Mouse (Mus musculus) neural tube, embryonic 14.5 days (tissue): Measurements from ENCODE around the gene Rin3. TPM values are rescaled to one million over a fixed set of nuclear protein-coding genes. Genes with fewer than 3 reads are reported as not detected.
"Not testable (repeated sequence)": the region's sequence is repeated elsewhere in the genome, so short reads cannot be mapped to it uniquely, and the experiment has no call there.

Experiments
- ATAC-seq: fragments of 200-750 bp; cut with Nextera tagmentation; 2 replicates; pipeline ENCODE4 v1.8.0; 2017; ENCODE audit warnings: low read depth, mild to moderate bottlenecking, moderate TSS enrichment, moderate library complexity
- H3K27ac ChIP-seq: fragments of 300-500 bp; sonication (generic); 2 replicates; pipeline ENCODE4 v1.5.1; 2014; ENCODE audit warnings: low read depth, mild to moderate bottlenecking, control low read depth, low read length, moderate library complexity, mixed read lengths
- H3K27me3 ChIP-seq: fragments of 300-500 bp; sonication (generic); 2 replicates; pipeline ENCODE4 v1.6.1; 2014; ENCODE audit warnings: low read length; ENCODE audit not compliant: control insufficient read depth, insufficient read depth
- H3K36me3 ChIP-seq: fragments of 300-500 bp; sonication (generic); 2 replicates; pipeline ENCODE4 v1.6.1; 2014; ENCODE audit warnings: low read length, mixed read lengths; ENCODE audit not compliant: control insufficient read depth, insufficient read depth
- H3K4me1 ChIP-seq: fragments of 300-500 bp; sonication (generic); 2 replicates; pipeline ENCODE4 v1.6.1; 2014; ENCODE audit warnings: low read length; ENCODE audit not compliant: control insufficient read depth, insufficient read depth
- H3K4me2 ChIP-seq: fragments of 300-500 bp; sonication (generic); 2 replicates; pipeline ENCODE4 v1.6.1; 2014; ENCODE audit warnings: mild to moderate bottlenecking, low read depth, low read length, control low read depth
- H3K4me3 ChIP-seq: fragments of 300-500 bp; sonication (generic); 2 replicates; pipeline ENCODE4 v1.5.1; 2014; ENCODE audit warnings: low read depth, low read length, control low read depth, mixed read lengths
- H3K9ac ChIP-seq: fragments of 300-500 bp; sonication (generic); replicated peaks from 2 replicates; pipeline ENCODE4 v1.6.1; 2014; ENCODE audit warnings: low read depth, mild to moderate bottlenecking, control low read depth, low read length, mixed read lengths
- H3K9me3 ChIP-seq: fragments of 300-500 bp; sonication (generic); 2 replicates; pipeline ENCODE4 v1.6.1; 2016; ENCODE audit warnings: low read length; ENCODE audit not compliant: control insufficient read depth
- WGBS: fragments of 180-500 bp; shearing (Covaris S2); extraction: QIAGEN DNeasy Blood & Tissue Kit; methylation state at CpG from one replicate; pipeline ENCODE4 v1.1.7; 2014; 5-methylcytosine and 5-hydroxymethylcytosine counted together
- polyA plus RNA-seq: library from polyadenylated mRNA; unstranded; fragments of >200 nt; fragmentation: Nextera tagmentation; extraction: Ambion mirVana; gene quantifications from 2 replicates; pipeline ENCODE4 v1.2.1, GENCODE M21; 2014

Rin3 gene
- polyA plus RNA-seq, 1 experiment from 2014 or later: 0.95 TPM

DNA sequence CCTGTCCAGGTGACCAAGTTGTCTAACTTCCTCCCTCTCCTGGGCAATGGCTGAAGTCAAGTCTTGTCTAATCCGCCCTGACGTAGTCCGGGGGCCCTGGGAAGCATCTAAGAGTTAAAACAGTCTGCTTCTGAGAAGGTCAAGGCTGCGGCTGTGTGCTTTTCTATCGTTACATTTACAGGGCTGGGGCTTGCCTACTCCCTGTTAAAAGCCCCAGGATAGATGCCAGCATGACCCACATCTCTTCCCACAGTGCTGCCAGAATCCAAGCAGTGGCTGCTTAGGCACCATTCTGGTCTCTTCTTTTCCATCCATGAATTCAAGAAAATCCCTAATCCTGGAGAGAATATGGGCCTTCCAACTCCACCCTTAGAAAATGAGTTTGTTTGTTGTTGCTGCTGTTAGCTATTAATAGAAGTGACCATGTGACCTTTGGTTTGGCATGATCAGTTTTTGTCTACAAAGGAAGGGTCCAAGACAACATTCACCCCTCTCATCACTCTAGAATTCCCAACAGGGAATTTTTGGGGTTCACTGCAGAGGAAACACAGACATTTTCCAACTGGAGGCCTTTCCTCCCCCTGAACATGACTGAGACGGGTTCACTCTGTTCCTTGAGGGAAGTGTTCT lies 12.0 kb upstream of the Rin3 start:
- no peak for ATAC-seq
- WGBS: 87% methylated on average over 6 of the region's 6 CpGs
- H3K9me3 ChIP-seq: no peaks in the 10 kb centered on the region
- H3K4me2 ChIP-seq: no peak overlapping the region
- no peak overlapping the region for H3K4me3 ChIP-seq
- no peaks in the 10 kb centered on the region for H3K36me3 ChIP-seq
- no peaks in the 10 kb centered on the region for H3K4me1 ChIP-seq
- no peak overlapping the region for H3K27ac ChIP-seq
- no peaks in the 10 kb centered on the region for H3K27me3 ChIP-seq
- no peak overlapping the region for H3K9ac ChIP-seq

- H3K4me1 ChIP-seq: no peaks in the 10 kb centered on the region
- no peaks in the 10 kb centered on the region for H3K9me3 ChIP-seq
- no peaks in the 10 kb centered on the region for H3K27me3 ChIP-seq
- ATAC-seq: no peak
- no peak overlapping the region for H3K4me3 ChIP-seq
- H3K4me2 ChIP-seq: no peak overlapping the region
- H3K36me3 ChIP-seq: no peaks in the 10 kb centered on the region
- no peak overlapping the region for H3K9ac ChIP-seq
- H3K27ac ChIP-seq: no peak overlapping the region
- 75% methylated on average over 4 of the region's 4 CpGs for WGBS
Observed at GRCm38 (mm10) chr12:102271447-102271846, 11.4 kb upstream of the Rin3 start.

DNA sequence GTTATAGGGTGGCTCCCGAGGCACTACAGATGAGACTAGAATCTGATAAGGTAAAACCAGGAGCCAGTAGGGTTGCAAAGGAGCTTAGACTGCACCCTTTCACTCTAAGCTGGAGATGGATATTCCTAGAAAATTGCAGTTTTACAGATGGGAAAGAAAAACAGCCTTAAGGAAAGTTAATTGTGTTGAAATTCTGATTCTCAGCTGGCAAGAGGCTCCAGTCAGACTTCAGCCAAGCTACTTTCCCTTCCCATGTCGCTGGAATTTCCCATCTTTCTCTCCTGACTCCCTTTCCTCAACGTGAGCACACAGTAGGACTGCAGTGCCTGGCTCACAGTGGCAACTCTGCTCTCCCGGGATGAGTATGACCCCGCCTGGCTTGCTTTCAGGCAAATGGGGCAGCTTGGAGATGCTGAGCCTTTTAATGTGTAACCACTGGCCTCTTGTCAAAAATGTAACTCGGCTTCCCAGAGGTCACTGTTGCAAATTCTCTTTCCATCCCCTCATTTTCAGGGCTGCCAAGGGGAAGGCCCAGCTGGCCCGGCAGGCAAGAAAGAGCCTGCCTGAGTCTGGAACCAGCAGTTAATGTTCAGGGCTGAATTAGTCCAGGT lies 6.9 kb upstream of the Rin3 start:
- Histone ChIP-seq H3K4me2 (no peak overlapping the region), H3K4me1 (no peaks in the 10 kb centered on the region), H3K36me3 (no peaks in the 10 kb centered on the region), H3K9ac (no peak overlapping the region), H3K9me3 (no peaks in the 10 kb centered on the region), H3K27me3 (no peaks in the 10 kb centered on the region), H3K4me3 (no peak overlapping the region), H3K27ac (no peak overlapping the region)
- 61% methylated on average over 7 of the region's 7 CpGs for WGBS
- ATAC-seq: no peak

- H3K4me1 ChIP-seq, ATAC-seq, H3K9ac ChIP-seq, H3K36me3 ChIP-seq, H3K27ac ChIP-seq, H3K4me2 ChIP-seq, H3K9me3 ChIP-seq, H3K27me3 ChIP-seq, H3K4me3 ChIP-seq: not testable (repeated sequence)
- WGBS: 69% methylated on average over 4 of the region's 4 CpGs
Observed at GRCm38 (mm10) chr12:102280290-102280689, 2.6 kb upstream of the Rin3 start.

DNA sequence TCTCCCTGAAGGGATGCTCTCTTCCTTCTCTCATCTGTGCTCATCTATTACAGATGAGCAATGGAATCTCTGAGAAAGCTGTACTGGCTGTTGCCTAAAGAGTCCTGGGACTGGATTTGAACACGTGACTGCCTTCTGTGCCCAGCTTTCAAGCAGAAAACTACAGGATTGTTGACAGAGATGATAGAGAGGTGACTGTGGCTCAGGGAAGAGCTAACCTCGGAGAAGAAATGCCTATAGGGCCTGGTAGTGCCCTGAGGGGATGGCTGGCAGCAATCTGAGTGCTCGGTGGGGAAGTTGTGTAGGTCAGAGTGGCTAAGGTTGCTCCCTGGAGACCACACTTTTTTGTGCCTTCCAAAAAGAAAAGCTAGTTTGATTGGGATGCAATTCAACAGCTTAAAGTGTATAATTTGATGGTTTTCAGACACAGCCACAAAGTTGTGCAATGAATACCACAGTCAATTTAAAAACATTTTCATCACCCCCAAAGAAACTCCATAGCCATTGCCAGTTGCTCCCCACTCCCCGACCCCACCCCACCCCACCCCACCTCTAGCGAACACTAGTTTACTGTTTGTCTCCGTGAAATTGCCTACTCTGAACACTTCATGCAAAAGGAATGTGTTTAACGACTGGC lies 1.9 kb upstream of the Rin3 start:
- no peaks in the 10 kb centered on the region for H3K9me3 ChIP-seq
- no peak overlapping the region for H3K27ac ChIP-seq
- H3K4me3 ChIP-seq: no peak overlapping the region
- ATAC-seq: no peak
- 41% methylated on average over 7 of the region's 7 CpGs for WGBS
- H3K4me1 ChIP-seq: peaks cover 5% of the 10 kb centered on the region; the same call in 1 of the 2 replicates
- no peaks in the 10 kb centered on the region for H3K27me3 ChIP-seq
- H3K36me3 ChIP-seq: no peaks in the 10 kb centered on the region
- no peak overlapping the region for H3K9ac ChIP-seq
- H3K4me2 ChIP-seq: no peak overlapping the region

DNA sequence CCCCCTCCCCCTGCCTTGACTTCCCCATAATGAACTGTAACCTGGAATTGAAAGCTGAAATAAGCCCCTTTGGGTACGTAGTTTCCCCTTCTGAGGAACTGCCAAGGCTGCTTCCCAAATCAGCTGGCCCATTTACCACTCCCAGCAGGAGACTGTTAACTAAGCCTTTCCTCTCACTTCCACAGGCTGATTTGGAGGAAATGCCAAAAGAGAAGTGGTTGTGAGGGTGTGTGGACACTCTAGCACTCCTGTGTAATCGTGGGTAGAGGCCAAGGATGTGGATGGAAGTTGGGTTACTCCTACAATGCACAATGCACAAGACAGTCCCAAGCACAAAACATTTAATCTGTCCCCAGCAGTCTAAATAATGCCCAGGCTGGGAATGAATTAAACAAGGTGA lies 722 bp upstream of the Rin3 start:
- WGBS: 58% methylated on average over 2 of the region's 2 CpGs
- Histone ChIP-seq H3K9me3 (no peaks in the 10 kb centered on the region), H3K36me3 (no peaks in the 10 kb centered on the region), H3K27me3 (no peaks in the 10 kb centered on the region), H3K4me3 (0 out of 2 replicates have a peak overlapping the region, but pooled peaks have one; percentile 52), H3K4me2 (peak overlapping the region; percentile 98; the same call in 1 of the 2 replicates), H3K27ac (no peak overlapping the region), H3K9ac (no peak overlapping the region), H3K4me1 (peaks cover 8% of the 10 kb centered on the region)
- no peak for ATAC-seq

DNA sequence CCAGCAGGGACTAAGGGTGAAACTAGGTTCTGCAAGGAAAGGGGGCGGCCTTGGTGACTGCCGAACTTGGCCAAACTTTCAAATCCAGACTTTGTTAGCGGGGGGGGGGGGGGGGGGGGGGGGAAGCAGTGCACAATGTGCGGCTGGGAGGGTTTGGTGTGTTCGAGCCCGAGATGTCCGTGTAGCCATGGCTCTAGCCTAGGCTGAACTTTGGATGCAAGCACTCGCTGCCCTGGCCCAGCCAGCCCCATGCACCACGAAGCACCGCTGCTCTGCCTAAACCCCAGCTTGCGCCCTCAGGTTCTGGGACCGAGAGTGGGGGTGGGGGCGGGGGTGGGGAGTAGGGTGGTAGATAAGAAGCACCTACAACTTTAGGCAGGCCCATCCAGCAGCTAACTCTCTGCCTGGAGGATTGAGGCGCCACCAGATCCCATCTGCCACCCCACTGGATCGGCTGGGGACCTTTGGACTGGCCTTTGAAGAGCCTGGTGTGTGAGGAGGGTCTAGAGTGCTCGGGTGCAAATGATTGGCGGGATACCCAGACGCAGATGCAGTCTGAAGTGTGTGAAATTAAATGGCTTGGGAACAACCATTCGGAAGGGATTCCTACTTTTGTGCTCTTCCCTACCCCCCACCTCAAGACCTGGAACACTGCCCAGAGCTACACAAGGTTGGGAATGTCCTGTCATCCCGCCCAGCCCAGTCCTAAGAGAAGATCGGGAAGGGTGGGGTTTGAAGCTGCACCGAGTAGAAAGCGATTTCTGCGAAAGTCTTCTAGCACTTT lies 827 bp downstream of the Rin3 start:
- 8% methylated on average over 23 of the region's 24 CpGs for WGBS
- H3K4me2 ChIP-seq: peak overlapping the region; percentile 98
- ATAC-seq: peak; percentile 74
- peaks cover 8% of the 10 kb centered on the region for H3K4me1 ChIP-seq
- peak overlapping the region; percentile 50 for H3K27ac ChIP-seq
- H3K36me3 ChIP-seq: no peaks in the 10 kb centered on the region
- H3K27me3 ChIP-seq: no peaks in the 10 kb centered on the region
- H3K9me3 ChIP-seq: no peaks in the 10 kb centered on the region
- peak overlapping the region; percentile 52 for H3K4me3 ChIP-seq
- H3K9ac ChIP-seq: peak overlapping the region; percentile 59

GRCm38 (mm10) chr12:102284267-102284610 lies 1.4 kb downstream of the Rin3 start:
- Histone ChIP-seq H3K4me2 (peak overlapping the region; percentile 98; the same call in 1 of the 2 replicates), H3K9me3 (no peaks in the 10 kb centered on the region), H3K4me1 (peaks cover 8% of the 10 kb centered on the region), H3K36me3 (no peaks in the 10 kb centered on the region), H3K27ac (no peak overlapping the region), H3K9ac (no peak overlapping the region), H3K4me3 (no peak overlapping the region), H3K27me3 (no peaks in the 10 kb centered on the region)
- ATAC-seq: no peak
- whole genome bisulfite sequencing: 32% methylated on average over 9 of the region's 9 CpGs
